Mouse (Mus musculus) adrenal gland (tissue): ENCODE measurements around the gene Oxct2b.
"Not testable (repeated sequence)": the region's sequence is repeated elsewhere in the genome, so short reads cannot be mapped to it uniquely, and the experiment has no call there.

Experiments
- intact Hi-C: fragments of 180-260 bp; cut with DNase I; formaldehyde crosslinking; loops from one replicate; pipeline ENCODE4 v1.15.1; 2025

Gene Oxct2b

GRCm38 (mm10) chr4:123112216-123112764, 3.8 kb upstream of the Oxct2b start:
- intact Hi-C loops: no loop called here

- intact Hi-C loops: not testable (repeated sequence)
Observed at GRCm38 (mm10) chr4:123114651-123115050, 1.4 kb upstream of the Oxct2b start.

DNA sequence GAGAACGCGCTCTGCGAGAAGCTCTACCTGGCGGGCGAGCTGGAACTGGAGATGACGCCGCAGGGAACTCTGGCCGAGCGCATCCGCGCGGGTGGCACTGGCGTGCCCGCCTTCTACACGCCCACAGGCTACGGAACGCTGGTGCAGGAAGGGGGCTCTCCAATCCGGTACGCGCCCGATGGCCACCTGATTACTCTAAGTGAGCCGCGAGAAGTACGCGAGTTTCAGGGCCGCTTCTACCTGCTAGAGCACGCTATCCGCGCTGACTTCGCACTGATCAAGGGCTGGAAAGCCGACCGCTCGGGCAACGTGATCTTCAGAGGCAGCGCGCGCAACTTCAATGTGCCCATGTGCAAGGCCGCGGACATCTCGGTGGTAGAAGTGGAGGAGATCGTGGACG, 574 bp downstream of the Oxct2b start:
- intact Hi-C loops: not testable (repeated sequence)

DNA sequence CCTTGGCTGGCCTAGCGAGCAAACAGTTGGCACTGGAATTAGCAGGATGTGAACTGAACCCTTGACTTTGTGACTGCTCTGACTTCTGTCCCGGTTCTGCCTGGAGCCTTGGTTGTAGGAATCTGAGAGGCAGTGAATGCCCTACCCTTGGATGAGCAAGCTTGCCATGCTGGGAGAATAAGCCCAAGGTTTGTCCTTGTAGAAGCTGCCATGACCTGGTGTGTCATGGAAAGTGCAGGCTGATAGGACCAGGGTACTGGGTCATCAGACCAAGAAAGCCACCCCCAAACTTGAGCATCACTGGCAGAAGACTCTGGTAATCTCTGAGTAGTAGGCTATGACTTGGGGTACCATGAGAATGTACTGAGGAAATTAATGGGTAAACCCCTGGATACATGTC, 5.2 kb downstream of the Oxct2b start:
- intact Hi-C loops: no loop called here

- intact Hi-C loops: no loop called here
Observed at GRCm38 (mm10) chr4:123126626-123127025, 10.6 kb downstream of the Oxct2b start.

DNA sequence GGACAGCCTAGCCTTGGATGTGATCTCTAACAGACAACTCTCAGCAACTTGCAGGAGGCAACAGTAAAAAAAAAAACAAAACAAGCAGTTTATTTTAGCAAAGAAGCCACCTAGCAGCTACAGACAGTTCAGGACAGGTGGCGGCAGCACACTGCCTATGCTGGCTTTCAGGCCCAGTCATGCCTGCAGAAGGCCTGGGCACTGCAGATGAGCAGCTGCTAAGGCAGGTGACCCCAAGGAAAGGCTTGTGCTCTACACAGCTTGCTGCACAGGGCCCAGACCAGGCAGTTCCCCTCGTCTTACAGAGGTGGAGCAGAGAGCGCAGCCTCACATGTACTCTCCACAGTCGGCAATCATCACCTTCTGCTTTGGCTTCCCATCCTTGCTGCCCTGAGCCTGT, 11.0 kb downstream of the Oxct2b start:
- intact Hi-C loops: no loop called here

DNA sequence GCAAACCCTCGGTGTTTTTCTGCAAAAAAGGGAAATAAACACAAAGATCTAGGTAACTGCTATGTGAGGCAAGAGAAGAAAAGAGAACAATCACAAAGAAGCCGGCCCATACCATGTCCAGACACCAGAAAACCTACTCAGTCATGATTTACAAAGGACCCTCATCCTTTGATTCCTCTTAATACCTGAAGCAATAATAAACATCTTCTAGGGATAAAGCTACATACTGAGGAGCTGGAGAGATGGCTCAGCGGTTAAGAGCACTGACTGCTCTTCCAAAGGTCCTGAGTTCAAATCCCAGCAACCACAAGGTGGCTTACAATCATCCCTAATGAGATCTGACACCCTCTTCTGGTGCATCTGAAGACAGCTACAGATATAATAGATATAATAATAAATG, 21.5 kb downstream of the Oxct2b start:
- intact Hi-C loops: no loop called here

DNA sequence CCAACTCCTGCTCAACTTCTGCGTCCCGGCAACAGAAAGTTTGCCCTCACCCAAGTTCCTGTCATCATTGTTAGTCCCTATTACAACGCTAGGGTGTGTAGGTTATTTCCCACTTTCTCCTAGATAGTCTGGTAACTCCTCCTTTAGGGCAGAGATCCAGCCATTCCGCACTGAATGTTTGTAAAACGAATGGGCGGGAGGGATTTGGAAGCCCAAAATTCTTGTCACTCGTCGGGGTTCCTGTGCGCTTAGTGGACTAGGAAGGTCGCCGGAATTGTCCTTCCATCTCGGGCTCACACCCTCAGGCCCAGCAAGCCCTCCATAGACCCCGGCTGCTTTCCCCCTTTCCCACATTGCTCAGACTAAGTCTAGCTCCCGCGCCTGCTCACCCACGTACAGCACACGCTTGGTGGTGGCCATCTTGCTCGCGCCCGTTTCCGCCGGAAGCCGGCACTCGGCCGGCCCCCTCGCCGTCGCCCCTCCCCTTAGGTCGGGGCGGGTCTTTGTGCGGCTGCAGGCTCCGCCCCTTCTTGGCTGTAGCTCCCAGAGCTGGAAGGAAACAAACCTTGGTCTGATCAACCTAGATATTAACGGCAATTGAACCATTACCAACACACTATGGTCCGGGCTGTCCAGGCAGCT, 23.6 kb downstream of the Oxct2b start, which contains the start of gene Ppie:
Ppie (minus strand) TSS at position 439 of the 642 bp plus-strand sequence.
- intact Hi-C loops: no loop called here

DNA sequence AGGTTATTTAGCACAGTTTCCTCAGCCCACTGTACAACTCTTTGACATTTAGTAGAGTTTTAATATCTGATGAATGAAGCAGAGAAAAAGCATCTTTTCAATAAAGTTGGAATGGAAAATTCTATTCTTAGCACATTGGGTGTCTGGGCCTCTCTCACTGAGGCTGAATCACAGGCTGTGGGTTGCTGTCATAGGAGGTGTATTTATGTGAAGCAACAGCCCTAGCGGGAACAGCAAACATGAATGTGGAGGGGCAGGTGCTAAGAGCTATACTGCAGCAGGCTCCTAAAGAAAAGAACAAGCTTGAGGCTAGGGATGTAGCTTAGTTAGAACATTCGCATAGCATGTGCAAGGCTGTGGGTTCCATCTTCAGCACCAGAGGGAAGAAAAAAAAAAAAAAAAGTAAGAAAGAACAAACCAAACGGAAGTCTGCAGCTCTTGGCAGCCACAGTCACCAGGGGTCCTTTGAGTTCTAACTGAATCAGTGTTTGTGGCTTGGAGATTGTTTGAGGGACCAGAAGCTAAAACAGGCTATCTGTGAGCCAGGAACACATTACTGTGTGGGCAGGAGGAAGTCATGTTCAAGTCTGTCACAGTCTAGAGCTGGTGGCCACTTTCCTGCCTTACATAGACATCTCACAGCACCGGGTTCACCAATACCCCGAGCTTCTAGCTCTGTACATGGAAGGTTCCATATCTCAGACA, 31.5 kb downstream of the Oxct2b start:
- intact Hi-C loops: no loop called here

GRCm38 (mm10) chr4:123152003-123152402, 35.9 kb downstream of the Oxct2b start:
- intact Hi-C loops: no loop called here

DNA sequence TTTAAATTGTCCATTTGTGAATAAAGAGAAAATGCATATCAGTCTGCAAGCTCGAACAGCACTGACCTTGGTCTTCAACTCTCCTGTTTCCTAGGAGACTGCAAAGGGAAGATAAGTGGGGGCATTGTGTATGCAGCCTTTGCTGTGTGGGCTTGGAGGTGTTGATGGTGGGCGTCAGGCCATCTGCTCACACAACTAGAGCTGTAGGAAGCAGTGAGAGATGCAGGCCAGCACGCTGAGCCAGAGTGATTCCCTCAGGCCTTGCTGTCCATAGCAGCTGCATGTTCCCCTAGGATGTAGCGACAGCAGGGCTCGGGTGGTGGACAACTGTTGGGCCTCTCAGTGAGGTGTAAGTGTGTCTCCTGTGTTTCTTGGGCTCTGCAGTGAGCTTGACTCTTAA, 36.9 kb downstream of the Oxct2b start:
- intact Hi-C loops: no loop called here

DNA sequence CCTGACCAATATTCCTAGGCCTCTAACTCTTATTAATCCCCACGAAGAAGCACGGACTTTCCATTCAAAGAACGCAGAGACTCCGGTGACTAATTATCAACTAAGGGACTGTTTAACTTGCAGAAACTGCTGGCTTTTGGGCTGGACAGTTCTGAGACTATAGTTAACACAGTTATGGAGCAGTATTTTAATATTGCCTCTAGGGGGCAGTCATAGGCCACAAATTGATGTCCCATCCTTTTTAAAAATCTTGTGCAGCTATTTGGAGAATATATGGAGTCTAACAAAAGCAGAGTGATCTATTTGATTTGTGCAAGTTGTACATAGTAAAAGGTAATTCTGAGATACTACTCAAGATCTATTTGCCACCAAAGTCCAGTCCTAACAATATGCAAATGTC, 38.9 kb downstream of the Oxct2b start:
- intact Hi-C loops: loop anchor here (5.0 kb wide), 1 partner anchor 47 kb away; the partner anchor contains the start of gene Nt5c1a

DNA sequence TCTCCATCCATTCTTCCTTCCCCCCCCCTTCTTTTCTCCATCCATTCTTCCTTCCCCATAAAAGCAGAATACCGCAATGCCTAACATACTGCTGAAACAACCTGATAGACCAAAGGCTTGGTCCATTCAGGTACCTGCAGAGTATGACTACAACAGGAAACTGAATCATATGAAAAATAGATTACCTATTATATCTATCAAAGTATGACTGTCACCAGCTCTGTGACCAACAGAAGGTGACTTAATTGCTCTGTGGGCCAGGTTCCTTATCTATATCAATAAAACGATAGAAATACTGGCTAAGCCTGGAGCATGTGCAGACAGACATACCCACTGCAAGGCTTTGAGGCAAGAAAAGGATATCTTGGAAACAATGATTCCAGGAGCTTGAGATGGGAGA, 39.4 kb downstream of the Oxct2b start:
- intact Hi-C loops: loop anchor here (5.0 kb wide), 1 partner anchor 47 kb away; the partner anchor contains the start of gene Nt5c1a

- intact Hi-C loops: loop anchor here (2.0 to 5.0 kb wide), 2 partner anchors 46 to 99 kb away; partner anchors contain the start of gene Nt5c1a
Observed at GRCm38 (mm10) chr4:123155840-123156239, 39.8 kb downstream of the Oxct2b start.

GRCm38 (mm10) chr4:123160571-123160970, 44.5 kb downstream of the Oxct2b start:
- intact Hi-C loops: no loop called here

GRCm38 (mm10) chr4:123161251-123161650, 45.2 kb downstream of the Oxct2b start:
- intact Hi-C loops: not testable (repeated sequence)

- intact Hi-C loops: no loop called here
Observed at GRCm38 (mm10) chr4:123162305-123162917, 46.3 kb downstream of the Oxct2b start.

- intact Hi-C loops: no loop called here
Observed at GRCm38 (mm10) chr4:123164157-123164556, 48.1 kb downstream of the Oxct2b start.
